Mouse (Mus musculus): Measurements from ENCODE around the gene Dusp15. TPM values are rescaled to one million over a fixed set of nuclear protein-coding genes. Genes with fewer than 3 reads are reported as not detected.
A peak's percentile ranks its signal among the peaks of the same experiment; 100 is the strongest.

Gene Dusp15
- total RNA-seq, 1 experiment from 2014 or later: not detected

GRCm38 (mm10) chr2:152933614-152934013 lies 17.9 kb downstream of the Dusp15 start:
- no peak for ATAC-seq (ENCODE audit: extremely low read depth, insufficient number of reproducible peaks, low FRiP score, poor library complexity, severe bottlenecking)

DNA sequence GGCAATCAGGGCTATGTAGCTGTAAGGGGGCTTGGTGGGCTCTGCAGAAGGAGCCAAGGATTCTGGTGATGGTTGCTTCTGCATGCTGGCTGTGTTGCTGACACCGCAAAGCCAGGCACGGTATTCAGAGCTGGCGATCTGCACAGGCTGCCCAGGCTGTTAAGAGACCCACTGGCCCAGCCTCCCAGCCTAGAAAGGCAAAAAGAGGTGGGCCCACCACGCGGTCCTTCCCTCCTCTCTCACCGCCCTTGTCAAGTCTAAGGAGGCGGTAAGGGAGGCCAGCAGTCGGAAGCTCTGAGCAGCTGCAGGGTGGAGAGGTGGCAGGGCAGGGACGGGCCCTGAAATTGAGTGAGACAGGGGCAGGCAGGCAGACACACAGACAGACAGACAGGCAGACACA lies 18.4 kb downstream of the Dusp15 start, which contains the start of gene Foxs1:
Gene Foxs1 (minus strand): TSS at position 161 of the 400 bp plus-strand sequence.
- no peak for ATAC-seq (ENCODE audit: extremely low read depth, insufficient number of reproducible peaks, low FRiP score, poor library complexity, severe bottlenecking)

DNA sequence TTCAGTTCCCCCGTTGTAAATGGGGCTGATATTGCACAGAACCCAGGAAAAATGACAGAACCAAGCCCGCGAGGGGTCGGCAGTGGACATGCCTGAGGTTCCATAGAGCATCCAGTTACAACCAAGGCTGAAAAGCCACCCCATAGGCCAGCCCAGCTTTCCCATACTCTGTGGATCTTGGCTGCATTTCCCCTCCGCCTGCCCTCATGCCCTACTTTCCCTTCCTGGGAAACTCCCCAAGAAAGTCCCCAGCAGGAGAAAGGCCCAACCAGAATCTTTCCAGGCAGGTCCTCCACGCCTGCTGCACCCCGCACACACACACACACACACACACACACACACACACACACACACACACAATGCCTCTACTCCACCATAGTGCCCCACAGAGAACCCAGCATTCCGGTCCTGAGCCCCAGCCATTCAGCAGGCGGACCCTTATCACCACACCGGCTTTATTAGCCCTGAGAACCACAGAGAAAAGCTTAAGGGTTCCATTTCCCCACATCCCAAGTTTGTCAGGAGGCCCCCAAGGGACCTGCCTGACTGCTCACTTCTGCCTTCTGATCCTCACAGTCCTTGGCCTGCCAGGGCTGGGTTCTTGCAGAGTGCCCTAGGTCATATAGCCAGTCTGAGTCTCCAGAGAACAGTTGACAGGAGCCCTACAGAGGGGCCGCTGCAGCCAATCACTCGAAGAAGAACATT lies 19.9 kb downstream of the Dusp15 start:
- no peak for ATAC-seq (ENCODE audit: extremely low read depth, insufficient number of reproducible peaks, low FRiP score, poor library complexity, severe bottlenecking)

DNA sequence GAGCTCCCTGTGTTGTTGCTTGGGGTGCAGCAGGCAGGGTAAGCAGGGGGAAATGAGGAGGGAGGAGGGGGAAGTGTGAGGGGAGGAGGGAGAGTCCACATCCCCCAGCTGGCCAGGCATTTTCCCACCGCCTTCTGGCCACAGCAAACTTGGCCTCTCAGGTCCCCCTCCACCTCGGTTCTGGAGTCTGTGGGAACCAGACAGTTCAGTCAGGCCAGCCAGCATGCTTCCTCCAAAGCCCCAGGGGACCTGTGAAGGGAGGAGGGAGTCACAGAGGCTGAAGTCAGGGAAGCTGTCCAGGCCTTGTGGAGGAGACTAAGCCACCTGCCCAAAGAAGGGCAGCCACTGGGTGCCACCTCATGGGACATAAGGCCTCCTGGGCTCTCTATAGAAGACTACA lies 21.2 kb downstream of the Dusp15 start:
- ATAC-seq (ENCODE audit: extremely low read depth, insufficient number of reproducible peaks, low FRiP score, poor library complexity, severe bottlenecking): no peak

GRCm38 (mm10) chr2:152928988-152929370 lies 22.5 kb downstream of the Dusp15 start:
- no peak for ATAC-seq (ENCODE audit: extremely low read depth, insufficient number of reproducible peaks, low FRiP score, poor library complexity, severe bottlenecking)

- no peak for ATAC-seq (ENCODE audit: extremely low read depth, insufficient number of reproducible peaks, low FRiP score, poor library complexity, severe bottlenecking)
Measured at GRCm38 (mm10) chr2:152928219-152928987, 23.1 kb downstream of the Dusp15 start.

- no peak for ATAC-seq (ENCODE audit: extremely low read depth, insufficient number of reproducible peaks, low FRiP score, poor library complexity, severe bottlenecking)
Measured at GRCm38 (mm10) chr2:152927371-152927770, 24.1 kb downstream of the Dusp15 start.

- no peak for ATAC-seq (ENCODE audit: extremely low read depth, insufficient number of reproducible peaks, low FRiP score, poor library complexity, severe bottlenecking)
Measured at GRCm38 (mm10) chr2:152926896-152927295, 24.6 kb downstream of the Dusp15 start.

DNA sequence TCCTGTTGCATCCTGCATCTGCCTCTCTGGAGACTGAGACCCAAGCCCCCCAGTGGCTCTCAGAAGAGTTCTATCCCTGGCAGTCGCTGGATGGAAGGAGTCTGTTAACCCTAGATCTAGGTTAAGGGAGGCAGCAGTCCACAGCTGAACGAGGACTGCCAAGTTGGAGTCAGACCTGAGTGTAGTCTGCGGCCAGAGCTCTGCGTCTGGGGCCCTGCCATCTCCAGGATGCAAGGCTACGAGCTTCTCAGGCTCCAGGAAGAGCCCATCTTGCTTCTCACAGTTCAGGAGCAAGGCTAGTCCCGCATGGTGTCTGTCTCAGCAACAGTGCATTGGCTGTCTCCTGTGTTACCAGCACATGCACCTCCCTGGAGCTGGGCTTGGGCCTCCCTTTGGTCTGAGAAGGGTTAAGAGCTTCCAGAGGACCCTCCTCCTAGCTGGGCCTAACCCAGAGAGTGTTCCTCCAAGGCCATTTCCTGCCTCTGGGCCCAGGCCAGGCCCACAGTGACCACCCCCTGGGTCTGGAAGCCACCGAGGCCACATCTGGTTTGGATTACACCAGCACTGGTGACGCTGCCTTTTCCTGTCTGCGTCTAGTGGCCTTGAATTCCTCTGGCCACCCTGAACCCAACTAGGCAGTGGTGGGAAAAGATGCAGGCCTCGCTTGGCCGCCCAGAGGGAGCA lies 26.2 kb downstream of the Dusp15 start:
- no peak for ATAC-seq (ENCODE audit: extremely low read depth, insufficient number of reproducible peaks, low FRiP score, poor library complexity, severe bottlenecking)

GRCm38 (mm10) chr2:152924543-152924942 lies 27.0 kb downstream of the Dusp15 start:
- no peak for ATAC-seq (ENCODE audit: extremely low read depth, insufficient number of reproducible peaks, low FRiP score, poor library complexity, severe bottlenecking)

- ATAC-seq (ENCODE audit: extremely low read depth, insufficient number of reproducible peaks, low FRiP score, poor library complexity, severe bottlenecking): no peak
Measured at GRCm38 (mm10) chr2:152924128-152924527, 27.4 kb downstream of the Dusp15 start.

DNA sequence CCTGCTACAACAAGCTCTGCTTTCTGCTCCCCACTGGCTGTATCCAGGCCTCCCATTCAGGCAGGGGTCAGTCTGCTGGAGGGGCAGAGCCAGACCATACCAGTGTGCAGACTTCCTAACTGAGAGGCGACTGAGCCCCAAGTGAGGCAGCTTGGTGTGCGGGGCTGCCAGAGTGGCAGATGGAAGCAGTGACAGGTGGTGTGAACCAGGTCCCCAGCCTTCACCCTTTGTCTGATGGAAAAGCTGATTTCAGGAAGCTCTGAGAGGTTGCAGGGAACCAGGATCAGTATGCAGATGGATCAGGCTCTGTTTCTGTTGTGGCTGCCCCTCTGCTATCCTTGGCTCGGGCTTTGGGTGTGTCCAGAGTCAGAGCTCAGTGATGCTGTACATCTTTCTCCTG lies 27.9 kb downstream of the Dusp15 start:
- no peak for ATAC-seq (ENCODE audit: extremely low read depth, insufficient number of reproducible peaks, low FRiP score, poor library complexity, severe bottlenecking)

GRCm38 (mm10) chr2:152922376-152922775 lies 29.1 kb downstream of the Dusp15 start:
- ATAC-seq (ENCODE audit: extremely low read depth, insufficient number of reproducible peaks, low FRiP score, poor library complexity, severe bottlenecking): no peak

DNA sequence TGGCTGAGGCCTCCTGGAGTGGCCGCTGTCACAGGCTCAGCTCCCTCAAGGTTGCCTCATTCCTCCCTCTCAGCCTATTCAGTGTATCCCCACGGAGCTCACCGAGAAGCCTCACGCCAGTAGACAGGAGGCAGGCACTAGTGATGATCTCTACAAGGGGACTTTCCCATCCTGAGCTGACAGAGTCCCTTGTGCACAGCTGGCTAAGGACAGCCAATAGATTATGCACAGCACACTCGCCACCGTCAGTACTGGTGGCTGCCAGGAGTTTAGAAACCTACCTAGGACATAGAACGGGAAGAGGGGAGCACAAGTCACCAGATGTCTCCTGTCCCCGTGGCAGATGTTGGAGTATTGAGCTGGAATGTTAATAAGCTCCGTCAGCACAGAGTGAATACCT lies 33.8 kb downstream of the Dusp15 start:
- no peak for ATAC-seq (ENCODE audit: extremely low read depth, insufficient number of reproducible peaks, low FRiP score, poor library complexity, severe bottlenecking)

DNA sequence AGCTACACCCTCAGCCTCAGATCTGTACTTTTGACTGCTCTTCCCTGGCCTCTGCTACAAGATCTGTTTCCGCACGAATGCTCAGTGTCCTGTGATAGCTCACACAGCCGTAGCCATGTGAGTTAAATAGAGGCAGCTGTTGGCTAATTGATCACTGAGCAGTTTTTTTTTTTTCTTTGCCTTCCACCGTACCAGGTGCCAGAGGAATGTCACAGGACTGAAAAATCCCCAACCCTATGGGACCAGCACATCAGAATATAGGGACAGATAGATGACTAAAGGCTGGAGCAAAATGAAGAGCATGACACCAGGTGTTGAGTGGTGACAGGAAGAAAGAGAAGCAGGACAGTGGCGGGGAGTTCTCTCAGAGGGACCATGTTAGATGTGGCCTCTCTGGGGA lies 35.4 kb downstream of the Dusp15 start:
- ATAC-seq (ENCODE audit: extremely low read depth, insufficient number of reproducible peaks, low FRiP score, poor library complexity, severe bottlenecking): no peak

DNA sequence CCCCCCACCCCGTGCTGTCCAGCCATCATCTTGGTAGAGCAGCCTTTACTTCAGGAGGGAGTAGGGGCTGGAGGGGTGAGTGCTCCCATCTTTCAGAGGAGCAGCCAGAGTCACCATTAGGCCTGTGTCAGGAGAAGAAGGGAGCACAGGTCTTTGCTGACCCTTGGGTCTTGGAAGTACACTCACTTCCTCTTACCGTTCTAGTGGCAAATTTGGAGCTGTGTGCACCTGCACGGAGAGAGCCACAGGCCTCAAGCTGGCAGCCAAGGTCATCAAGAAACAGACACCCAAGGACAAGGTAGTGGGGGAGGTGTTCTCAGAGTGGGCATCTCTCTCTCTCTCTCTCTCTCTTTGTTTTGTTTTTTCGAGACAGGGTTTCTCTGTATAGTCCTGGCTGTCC lies 36.0 kb downstream of the Dusp15 start:
- no peak for ATAC-seq (ENCODE audit: extremely low read depth, insufficient number of reproducible peaks, low FRiP score, poor library complexity, severe bottlenecking)

DNA sequence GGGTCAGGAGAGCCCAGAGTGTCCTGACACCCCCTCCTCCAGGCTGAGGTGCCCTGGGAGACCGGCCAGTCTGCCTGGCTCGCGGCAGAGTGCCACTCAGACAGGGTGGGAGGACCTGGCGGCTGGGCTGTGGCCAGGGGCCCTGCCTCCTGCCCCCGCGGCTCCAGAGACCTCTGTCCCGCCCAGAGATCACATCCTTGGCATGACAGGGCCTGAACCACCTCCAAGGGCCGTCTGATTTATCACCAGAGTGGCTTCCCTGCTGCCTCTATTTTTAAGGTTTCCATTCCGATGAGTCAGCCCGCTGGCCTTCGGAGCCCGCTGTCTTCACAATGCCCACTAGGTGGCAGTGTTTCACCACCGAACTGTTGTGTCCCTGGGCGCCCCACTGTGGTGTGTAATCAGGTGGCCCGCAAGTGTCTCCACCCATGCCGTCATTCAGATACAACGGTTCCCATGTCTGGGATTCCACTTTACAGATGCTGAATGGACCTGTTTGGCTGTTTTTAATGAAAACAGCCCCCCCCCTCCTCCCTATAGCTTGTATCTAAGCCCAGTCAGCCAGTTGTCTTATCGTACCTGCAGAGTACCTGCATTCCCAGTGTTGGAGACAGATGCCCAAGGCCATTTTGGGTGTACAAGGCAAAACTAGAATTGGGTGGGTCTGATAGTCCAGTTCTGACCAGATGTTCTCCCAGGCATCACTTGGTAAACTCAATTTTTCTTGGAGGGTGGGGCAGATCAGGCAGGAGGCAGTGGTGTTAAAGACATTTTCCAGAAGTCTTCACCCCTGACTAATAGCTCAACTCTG lies 37.0 kb downstream of the Dusp15 start:
- ATAC-seq (ENCODE audit: extremely low read depth, insufficient number of reproducible peaks, low FRiP score, poor library complexity, severe bottlenecking): peak; percentile 69

GRCm38 (mm10) chr2:152913471-152913870 lies 38.0 kb downstream of the Dusp15 start:
- ATAC-seq (ENCODE audit: extremely low read depth, insufficient number of reproducible peaks, low FRiP score, poor library complexity, severe bottlenecking): no peak

DNA sequence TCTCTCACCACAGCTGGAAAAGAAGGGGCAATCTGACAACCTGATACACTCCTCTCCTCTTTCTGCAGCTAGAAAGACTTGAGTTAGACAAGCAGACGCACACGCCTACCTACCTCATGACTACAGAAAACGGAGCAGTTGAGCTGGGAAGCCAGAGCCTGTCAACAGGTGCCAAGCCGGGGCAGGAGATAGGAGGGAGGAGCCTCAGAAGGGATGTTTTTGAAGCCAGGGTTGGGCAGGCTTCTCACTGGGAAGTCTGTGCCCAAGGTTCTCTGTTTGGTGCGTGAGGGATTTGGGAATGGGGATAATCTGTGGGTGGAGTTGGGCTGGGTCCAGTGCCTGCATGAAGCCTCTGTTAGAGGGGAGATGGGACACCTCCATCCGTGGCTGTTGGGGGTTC lies 40.1 kb downstream of the Dusp15 start:
- no peak for ATAC-seq (ENCODE audit: extremely low read depth, insufficient number of reproducible peaks, low FRiP score, poor library complexity, severe bottlenecking)

Measured in neutrophil, adult 5-6 weeks (primary cell).